In genomic region chr5:114544205-114544604, GRCm38 (mm10) we compare ENCODE assay signal across 12 mouse cellular contexts.
"Had no signal": no experiment of that assay in that cellular context is flagged by ENCODE, and none has a peak within 500 bp of the region (broad histone marks: within the 10 kb centered on the region; RNA-seq: fewer than 3 reads in every experiment).

No protein-coding gene starts in this region.

- DNase-seq: retina, postnatal 1 day; right cerebral cortex, adult 18-20 months; right cerebral cortex, postnatal 14 days; right cerebral cortex, postnatal 25 days; right cerebral cortex, postnatal 4 days; spleen, adult 18-20 months; thymus, adult 18-20 months; thymus, adult 2 months; thymus, postnatal 14 days; thymus, postnatal 25 days; thymus, postnatal 36 days; thymus, postnatal 4 days had no signal
